Mouse (Mus musculus) brain, embryonic 18.5 days (tissue): ENCODE data around the gene Edem1.

Source experiments
- DNase-seq: peaks from one replicate; pipeline ENCODE4 v3.0.0-alpha.2; 2012; ENCODE audit warnings: low read depth, low spot score

The Edem1 gene

DNA sequence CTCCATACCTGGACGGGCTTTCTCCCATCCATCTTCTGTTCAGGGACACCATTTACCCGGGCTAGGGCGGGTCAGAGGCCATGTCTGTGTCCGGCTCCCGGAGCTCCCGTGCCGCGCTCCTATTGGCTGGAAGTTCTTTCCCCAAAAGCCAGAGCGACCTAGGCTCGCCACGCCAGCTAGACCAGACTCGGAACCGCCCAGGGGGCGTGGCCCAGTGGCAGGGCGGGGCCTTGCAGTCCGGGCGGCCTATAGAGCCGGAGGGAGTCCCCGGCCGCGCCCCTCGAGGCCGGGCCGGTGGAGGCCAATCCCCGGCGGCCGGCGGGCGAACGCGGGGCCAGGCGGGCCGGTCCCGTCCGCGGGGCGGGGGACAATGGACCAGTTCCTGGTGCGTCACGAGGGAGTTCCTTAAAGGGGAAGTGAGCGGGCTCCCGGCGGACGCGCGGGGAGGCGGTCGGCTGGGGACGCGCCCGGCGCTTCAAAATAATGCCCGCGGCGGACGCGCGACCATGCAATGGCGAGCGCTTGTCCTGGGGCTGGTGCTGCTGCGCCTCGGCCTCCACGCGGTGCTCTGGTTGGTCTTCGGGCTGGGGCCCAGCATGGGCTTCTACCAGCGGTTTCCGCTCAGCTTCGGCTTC is at the start of gene Edem1:
TSS of gene Edem1 (plus strand) at position 408 of the 635 bp plus-strand sequence.
- DNase-seq: peak; percentile 75

DNA sequence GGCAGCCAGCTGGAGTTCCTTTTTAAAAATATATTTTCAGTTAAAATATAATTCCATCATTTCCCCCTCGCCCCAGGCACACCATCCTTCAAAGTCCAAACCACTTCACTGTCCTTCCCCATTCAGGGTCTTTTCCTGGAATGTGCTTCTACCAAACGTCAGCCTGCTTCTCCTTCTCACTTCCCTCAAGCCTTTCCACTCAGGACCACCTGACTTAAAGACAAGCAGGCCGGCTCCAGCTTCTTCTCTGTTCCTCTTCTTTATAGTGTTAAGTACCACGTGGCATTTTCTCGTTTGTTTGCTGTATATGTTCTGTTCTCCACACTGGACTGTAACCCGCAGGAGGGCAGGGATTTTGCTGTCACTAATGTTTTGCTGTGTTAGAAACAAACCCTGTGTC is 46.6 kb upstream of the Edem1 start:
- no peak for DNase-seq

DNA sequence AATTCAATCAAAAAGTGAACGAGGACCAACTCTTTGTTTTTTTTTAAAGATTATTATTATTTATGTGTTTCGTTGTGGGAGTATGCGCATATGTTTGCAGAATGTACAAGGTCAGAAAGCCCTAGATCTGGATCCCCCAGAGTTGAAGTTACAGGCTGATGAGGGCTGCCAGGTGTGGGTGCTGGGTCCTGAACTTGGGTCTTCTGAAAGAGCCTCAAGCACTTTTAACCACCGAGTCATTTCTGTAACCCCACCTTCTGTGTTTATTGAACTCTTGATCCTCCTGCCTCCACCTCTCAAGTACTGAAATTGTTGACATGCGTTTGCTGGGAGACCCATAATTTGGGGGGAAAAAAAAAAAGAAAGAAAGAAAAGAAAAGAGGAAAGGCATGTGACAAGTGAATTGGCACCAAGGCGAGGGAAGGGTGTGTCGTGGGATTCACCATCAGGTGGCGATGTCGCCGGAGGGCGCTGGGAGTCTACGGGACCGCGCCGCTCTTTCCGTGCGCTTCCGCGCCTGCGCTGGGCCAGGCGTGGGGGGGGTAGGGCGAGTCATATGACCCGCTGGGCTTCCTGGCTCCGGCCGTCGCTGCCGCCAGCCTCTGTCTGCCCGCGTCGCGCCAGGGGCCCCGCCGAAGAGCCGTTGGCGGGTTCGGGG is 45.8 kb upstream of the Edem1 start, which contains the start of gene Arl8b:
TSS of gene Arl8b (plus strand) at position 574 of the 658 bp plus-strand sequence.
- DNase-seq: peak; percentile 83

DNA sequence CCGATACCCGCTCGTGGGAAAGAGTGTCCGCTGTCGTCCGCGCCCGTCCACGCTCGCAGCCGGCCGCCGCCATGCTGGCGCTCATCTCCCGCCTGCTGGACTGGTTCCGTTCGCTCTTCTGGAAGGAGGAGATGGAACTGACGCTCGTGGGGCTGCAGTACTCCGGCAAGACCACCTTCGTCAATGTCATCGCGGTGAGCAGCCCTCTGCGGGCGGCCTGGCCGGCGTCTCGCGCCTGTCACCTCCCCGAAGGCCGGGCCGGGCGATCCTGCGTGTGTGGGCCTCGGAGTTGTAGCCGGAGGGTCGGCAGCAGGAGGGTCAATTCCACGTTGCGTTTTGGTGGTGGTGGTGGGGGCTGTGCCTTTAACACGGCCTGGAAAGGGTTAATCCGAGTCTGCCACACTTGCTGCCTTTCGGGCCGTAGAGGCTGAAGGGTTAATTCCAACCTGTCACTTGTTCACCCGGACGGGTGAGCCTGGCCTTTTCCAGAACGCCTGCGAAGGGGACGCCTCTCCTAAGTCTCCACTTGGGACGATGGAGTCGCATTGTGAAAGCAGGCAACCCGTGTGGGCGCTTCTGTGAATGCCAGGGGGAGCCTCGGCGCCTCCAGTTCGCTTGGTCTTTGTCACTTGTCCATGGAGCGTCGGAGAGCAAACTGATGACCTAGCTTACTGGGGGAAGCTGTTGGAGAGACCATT is 45.1 kb upstream of the Edem1 start:
- no peak for DNase-seq

DNA sequence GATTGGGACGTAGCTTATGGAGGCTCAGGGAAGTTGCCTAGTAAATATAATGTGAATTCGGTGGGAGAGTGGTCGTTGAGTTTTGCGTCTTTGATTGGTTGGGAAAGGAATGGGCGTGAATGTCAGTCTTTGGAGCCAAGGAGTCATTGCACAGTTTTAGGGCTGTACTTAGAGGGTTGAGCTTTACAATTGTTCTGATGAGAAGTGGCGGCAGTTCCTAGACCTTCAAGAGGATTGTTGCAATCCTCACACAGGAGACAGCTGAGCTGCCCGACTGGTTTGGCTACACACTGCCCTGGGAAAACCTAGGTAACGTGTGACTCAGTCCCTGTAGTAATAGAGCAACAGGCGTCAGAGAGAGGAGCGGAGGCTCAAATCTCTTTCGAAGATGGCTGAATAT is 44.4 kb upstream of the Edem1 start:
- no peak for DNase-seq

DNA sequence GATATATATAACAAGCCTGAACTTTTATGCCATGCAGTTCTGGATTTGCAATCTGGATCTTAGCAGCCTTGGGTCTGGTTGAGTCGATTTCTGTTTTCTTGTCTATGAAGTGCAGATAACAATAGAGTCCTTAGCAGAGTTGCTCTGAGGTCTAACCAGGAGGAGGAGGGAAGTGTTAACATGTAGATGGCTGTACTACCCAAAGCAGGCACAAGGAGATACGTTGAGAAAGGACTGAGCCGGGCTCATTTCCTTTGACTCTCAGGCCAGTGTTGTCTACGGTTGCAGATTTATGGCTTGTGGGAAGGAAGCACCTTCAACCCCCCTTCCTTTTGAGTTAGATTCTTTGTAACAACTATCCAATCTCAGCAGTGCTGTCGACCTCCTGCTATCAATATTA is 43.6 kb upstream of the Edem1 start:
- DNase-seq: no peak

DNA sequence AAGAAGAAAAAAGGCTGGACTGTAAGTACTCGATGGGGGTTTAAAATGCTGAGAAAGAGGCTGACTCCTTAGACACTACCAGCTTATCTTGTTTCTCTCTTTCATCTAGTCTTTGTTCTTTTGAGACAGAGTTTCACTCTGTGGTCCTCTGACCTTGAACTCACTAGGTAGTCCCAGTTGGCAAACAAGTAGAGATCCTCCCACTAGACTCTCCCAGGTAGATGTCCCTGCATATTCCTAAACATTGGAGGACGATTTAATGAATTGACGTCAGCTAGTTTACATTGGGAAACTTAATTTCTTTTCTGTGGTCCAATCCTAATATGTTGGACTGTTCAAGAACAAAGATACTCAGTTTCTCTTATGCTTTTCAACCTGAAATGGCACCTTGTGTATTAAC is 42.9 kb upstream of the Edem1 start:
- DNase-seq: no peak

DNA sequence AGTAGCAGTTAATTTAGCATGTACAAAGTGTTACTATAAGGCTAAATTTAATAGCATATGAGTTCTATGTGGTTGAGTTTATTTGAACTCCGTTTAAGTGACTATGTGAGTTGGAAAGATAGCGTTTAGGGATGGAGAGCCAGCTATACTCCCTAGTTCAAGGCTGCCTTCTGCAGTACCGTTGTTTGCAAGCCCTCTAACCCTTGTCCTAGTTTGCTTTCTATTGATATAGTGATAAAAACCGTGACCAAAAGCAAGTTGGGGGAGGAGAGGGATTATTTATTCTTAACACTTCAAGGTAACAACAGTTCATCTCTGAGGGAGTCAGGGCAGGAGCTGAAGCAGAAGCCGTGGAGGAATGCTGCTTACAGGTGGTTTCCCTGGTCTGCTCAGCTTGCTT is 36.9 kb upstream of the Edem1 start:
- DNase-seq: no peak

DNA sequence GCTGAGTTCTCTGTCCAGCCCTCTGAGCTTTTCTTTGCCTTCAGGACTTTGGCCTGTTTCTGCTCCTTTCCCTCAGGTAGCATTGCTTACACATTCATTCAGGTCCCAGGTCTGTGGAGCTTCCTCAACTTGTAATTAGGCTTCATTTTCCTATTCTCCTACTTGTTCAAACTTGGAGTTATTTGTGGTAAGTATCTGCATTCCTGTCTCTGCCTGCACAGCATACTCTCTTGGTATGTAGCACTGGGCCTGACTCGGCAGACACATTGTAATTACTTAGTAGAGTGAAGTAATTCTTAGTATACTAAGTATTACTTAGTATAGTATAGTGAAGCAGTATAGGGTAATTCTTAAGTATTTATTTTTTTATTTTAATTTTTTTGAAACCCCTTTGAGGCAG is 32.5 kb upstream of the Edem1 start:
- no peak for DNase-seq

DNA sequence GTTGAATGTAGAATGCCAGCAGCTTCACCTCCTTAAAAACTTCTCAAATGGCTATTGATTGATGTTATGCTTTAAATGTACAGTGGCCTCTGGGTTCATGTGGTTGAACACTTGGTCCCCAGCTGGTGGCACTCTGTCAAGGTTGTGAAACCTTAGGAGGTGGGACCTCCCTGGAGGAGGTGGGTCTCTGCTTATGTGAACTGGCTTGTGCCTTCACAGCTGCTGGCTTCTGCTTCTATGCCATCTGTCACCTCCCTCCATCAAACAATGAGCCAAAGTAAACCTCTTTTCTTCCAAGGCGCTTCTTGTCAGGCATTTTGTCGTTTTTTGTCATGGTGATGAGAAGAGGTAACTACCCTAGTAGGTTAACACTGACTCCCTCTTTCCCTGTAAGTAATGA is 31.7 kb upstream of the Edem1 start:
- no peak for DNase-seq

DNA sequence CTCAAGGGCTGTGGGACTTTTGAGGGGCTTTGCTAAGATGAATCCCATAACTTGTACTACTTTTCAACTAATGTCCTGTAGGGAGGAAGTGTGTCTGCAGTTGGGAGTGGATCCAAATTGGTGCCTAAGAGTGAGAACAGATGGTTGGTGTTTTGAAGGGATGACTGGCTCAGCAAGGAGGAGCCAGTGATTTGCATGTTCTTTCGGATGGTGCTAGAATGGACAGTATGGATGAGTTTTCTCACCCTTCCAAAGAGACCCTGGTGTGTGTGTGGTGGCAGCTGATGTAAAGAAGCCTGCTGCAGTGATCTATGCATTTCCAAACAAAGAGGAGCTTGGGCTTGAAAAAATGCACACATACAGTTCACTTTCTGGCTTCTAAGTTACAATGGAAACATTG is 23.2 kb upstream of the Edem1 start:
- no peak for DNase-seq

DNA sequence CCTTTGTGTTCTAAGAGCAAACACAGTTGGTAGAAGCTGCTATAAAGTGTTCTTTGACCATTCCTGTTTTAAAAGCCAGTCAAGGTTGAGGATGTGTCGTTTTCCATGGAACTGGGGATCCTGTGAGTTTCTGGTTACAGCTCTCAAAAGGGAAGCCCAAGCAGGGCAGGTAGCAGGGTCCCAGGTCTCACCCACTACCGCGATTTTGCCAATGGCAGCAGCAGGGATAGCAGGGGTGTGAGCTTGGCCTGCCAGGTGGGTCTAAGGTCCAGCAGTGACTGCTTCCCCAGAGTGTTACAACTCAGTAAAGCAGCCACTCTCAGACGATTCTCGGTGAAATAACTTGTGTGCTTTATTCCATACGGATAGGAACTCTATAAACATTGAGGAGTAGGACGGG is 22.6 kb upstream of the Edem1 start:
- DNase-seq: no peak

DNA sequence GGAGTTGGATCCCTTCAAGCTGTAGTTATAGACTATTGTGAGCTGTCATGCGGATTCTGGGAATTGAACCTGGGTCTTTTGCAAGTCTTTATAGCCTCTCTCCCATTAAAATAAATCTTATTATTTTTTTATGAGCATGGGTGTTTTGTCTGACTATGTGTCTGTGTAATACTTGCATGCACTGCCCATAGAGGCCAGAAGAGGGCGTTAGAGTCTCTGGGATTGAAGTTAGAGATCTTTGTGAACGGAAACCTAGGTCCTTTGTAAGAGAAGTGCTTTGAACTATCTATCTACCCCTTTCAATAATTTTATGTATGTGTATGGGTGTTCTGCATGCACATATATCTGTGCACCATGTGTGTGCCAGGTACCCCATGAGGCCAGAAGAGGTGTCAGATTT is 21.0 kb upstream of the Edem1 start:
- DNase-seq: no peak

DNA sequence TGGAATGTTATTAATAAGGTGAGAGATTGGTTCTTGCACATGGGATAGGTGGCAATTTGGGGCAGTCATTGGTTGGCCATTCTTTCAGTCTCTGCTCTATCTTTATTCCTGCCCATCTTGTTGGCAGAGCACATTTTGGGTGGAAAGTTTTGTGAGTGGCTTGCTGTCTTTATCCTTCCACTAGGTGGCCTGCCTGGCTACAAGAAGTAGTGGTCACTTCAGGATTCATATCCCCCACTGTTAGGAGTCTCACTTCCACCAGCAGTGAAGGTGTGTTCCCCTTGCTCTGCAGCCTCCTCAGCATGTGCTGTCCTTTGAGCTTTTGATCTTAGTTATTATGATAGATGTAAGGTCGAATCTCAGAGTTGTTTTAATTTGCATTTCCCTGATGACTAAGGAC is 19.7 kb upstream of the Edem1 start:
- no peak for DNase-seq

DNA sequence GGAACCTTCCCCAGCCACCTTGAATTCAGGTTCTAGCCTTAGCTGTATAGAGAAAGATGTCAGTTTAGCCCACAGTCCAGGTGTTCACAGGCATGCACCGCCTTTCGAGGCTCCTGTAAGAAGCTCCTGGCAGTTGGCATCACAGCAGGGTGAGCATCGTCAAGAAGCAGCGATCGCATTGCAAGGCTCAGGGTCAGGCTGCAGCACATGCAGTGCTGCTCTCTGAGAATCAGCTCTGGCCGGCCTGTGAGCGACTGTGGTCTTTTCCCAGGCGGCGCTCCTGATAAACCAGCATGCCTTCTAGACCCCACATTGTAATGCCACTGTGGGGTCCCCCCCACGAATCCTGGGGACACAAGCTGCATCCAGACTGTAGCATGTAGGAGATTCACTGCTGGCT is 18.2 kb upstream of the Edem1 start:
- no peak for DNase-seq

DNA sequence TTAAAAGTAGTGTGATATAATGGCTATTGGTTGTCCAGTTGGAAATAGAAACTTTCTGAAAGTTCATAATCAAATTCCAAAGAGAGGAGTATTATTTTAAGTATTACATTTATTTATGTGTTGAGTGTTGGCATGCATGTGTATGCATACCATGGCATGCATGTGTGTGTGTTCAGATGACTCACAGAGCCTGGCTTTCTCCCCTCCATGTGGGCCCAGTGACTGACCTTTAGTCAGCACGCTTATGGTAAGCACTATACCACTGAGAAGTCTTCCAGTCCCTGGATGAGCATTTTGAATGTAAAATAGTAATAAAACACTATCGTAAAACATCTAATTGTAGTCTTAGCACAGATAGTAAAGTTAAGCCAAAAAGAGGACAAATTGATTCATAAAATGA is 16.3 kb upstream of the Edem1 start:
- DNase-seq: no peak

DNA sequence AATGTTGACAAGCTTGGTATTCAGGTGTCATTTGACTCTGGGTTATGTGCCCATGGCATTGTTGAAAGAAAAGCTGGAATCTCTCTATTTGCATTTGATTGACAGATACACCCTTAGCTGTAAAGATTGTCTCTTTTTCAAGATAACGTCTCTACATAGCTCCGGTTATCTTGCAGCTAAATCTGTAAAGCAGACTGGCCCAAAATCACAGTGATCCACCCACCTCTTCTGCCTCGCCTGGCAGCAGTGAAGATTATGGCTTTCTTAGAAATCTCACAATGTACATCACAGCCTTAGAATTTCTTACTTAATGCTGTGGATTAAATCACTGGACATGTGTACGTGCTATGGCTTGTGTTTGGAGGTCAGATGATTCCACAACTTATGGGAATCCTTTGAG is 10.9 kb upstream of the Edem1 start:
- no peak for DNase-seq

DNA sequence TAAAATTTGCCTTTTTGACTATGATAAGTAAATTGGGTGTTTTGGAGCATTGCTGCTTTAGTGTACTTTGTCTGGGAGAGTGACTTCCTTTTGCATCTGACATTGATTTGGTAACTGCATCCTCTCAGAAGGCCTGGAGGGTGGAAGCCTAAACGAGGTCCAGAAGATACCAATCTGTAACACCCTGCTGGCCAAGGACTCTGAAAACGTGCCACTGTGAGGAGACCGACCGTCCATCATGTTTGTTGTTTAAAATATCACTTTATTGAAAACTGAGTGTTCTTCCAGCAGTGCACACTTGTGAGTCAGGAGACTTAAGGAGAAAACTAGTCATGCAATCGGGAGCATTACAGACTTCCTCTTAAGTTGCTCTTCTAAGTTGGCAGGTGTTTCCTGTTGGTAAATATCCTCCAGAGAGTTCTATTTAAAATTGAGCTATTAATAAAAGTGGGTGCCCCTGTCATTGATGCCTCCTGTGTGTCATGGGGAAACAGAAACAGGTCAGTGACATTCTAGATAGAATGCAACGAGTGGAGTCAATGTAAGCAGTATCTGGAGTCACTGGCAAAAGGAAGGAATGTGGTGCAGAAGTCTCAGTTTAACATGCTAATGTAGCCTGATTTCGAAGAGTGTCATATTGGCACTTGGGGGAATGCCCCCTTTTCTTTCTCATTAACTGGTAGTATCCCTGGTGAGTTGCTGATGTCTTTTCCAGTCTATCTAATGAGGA is 3.5 kb upstream of the Edem1 start:
- no peak for DNase-seq

DNA sequence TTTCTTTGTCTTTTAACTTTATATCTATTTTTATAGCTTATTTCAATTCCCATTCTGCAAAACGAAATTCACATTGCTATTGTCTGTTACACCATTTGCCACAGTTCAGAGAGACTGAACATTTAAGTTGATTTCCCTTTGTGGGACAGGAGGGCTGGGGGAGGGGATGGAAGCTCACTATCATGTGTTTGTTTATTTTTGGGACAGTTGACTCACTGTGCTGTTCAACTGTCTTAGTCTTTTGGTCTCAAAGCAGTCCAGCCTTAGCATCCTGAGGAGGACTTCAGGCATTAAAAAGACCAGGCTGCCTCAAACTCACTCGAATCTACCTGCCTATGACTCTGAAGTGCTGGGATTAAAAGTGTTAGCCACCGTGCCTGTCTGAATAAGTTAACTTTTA is 2.4 kb upstream of the Edem1 start:
- DNase-seq: no peak

DNA sequence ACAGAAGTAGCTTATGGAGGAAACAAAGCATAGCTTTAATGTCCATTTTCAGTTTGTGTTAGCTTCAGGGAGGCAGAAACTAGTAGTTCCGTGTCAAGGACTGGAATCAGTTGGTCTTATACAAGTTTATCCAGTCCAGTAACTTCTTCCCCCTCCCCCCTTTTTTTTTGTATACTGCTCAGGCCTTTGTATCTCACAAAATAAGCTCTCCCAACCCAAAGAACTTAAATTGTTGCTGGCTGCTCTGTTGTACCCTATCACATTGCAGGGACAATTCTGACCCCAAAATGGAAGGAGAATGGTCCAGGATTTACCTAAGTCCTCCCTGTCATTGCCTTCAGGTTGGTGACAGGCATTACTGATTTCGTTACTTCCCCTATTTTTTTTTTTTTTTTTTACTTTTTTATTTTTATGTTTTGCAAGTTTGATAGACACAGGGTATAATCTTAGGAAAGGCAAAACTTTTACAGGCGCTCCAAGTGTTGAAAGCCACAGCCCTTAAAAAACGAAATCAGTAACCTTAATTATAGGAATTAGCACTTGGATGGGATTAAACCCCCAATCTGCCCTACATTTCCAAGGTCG is 1.0 kb upstream of the Edem1 start:
- DNase-seq: no peak

DNA sequence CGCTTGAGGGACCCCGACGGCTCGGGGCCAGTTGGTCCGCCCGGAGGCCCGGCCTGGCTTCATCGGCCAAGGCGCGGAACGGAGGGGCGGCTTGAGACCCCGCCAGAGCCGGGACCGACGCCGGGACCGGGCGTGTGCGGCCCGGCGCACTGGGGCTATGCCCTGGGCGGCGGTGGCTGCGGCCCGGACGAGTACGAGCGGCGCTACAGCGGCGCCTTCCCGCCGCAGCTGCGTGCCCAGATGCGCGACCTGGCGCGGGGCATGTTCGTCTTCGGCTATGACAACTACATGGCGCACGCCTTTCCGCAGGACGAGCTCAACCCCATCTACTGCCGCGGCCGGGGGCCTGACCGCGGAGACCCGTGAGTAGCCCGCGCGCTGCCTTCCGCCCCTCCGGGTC is 431 bp downstream of the Edem1 start:
- no peak for DNase-seq
